Mouse (Mus musculus) thymus, postnatal 14 days (tissue): Measurements from ENCODE around the gene Mrpl23.

Source experiments
- DNase-seq: peaks from one replicate; pipeline ENCODE4 v3.0.0; 2021

The Mrpl23 gene

GRCm38 (mm10) chr7:142532671-142533058 lies at the start of gene Mrpl23:
Gene Mrpl23 (plus strand): TSS chr7:142532686.
- no peak for DNase-seq

- no peak for DNase-seq
These were observed 49.4 kb upstream of the Mrpl23 start for GRCm38 (mm10) chr7:142483136-142483535.

DNA sequence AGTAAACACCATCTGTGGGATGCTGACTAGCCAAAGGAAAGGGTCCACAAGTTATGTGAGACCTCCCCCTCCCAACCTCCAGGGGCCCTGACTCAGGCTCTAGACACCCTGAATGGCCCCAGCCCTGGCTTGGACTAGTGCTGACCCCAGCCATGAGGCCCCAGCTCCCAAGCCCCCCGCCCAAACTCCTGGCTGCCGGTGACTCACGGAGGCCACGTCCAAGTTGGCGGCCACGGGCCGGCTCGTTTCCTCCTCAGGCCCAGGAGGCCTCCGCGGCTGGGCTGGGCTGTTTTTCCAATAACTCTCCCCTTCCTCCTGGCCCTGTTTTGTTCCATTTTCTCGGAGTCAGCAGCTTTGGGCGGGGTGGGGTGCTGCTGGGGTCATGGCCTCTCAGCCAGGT lies 47.7 kb upstream of the Mrpl23 start:
- no peak for DNase-seq

DNA sequence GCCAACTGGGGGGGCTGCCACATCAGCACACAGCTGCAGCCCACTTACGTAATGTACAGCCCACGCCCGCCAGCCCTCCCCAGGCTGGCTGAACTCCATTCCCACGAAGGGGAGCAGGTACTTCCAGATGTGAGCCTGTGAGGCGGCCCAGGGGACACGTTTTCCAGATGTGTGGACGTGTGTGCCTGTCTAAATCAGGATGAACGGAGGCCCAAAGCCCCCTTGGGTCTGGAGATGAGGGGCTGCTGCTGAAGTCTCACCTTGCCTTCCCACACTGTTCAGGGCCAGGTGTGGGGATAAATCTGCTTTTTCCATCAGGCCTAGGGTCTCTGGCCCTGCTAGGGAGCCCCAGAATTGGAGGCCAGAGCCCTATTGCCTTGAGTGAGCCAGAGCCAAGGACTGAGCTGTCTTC lies 45.7 kb upstream of the Mrpl23 start:
- no peak for DNase-seq

- peak; percentile 17 for DNase-seq
These were observed 45.1 kb upstream of the Mrpl23 start for GRCm38 (mm10) chr7:142487341-142487859.

GRCm38 (mm10) chr7:142488053-142488452 lies 44.4 kb upstream of the Mrpl23 start:
- no peak for DNase-seq

GRCm38 (mm10) chr7:142493535-142493934 lies 39.0 kb upstream of the Mrpl23 start:
- DNase-seq = no peak

DNA sequence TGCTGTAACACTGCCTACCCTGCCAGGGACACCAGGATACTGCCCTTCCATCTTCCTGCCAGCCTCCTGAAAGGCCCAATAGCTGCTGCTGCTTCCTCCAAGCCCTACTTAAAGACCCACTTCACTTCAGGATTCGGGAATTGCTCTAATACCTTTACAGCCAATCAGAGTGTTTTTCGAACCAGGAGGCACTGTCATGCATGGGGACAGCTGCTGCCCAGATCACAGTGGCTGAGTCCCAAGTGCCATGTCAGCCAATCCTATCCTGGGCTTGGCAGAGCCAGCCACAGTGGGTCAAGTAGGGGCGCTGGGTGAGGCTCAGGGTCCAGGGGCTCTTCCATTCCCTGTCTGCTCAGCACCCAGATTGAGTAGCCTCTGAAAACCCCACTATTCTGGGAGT lies 36.3 kb upstream of the Mrpl23 start:
- no peak for DNase-seq

GRCm38 (mm10) chr7:142496800-142497199 lies 35.7 kb upstream of the Mrpl23 start:
- DNase-seq = peak; percentile 48

GRCm38 (mm10) chr7:142497775-142498174 lies 34.7 kb upstream of the Mrpl23 start:
- DNase-seq = peak; percentile 34

DNA sequence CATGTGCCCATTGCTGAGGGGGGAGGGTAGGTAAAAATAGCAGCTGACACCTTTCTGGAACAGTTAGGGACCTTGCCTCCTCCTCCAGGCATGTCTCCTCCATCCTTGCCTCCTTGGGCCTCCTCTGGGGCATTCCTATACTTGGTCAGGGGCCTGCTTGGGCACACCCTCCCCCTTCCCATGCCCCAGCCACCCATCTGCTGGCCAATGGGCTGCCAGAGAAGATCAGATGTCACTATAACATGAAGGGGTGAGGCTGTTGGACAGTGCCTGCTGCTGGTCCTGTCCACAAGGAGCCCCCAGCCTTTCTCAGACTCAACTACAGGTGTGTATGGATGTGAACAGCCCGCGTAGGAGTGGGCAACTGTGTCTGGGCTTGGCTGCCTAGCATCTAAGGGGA lies 33.9 kb upstream of the Mrpl23 start, which contains the start of gene Tnnt3:
TSS of gene Tnnt3 (plus strand) at position 262 of the 400 bp plus-strand sequence.
- no peak for DNase-seq

DNA sequence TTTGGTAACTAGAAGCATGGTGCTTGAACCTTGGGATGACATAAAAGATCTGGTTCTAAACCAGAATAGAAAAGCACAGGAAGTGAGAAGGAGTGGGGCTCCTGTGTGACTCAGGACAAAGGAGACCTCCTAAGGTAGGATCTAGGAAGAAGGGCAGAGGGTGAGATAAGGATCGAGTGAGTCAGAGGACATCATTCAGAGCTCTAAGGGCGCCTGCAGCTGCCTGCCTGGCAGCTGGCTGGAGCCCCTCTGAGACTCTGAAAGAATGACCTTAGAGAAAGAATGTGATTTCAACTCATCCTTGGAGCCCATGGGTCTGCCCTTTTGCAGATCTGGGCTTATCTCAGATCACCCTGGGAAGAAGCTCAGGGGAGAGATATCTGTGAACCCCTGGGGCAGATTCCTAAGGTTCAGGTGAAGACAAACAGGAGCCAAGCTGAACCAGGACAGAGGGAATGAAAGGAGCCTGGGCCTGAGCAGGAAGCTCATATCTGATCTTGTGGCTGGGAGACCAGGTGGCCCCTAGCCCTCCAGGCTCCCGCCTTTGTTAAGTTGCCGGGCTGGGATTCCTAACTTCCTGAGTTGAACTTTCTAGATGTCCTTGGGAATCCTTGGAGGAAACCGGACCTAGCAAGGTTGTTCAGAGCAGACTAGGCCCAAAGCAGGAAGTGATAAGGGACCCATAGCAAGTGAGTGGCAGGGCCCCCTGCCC lies 33.3 kb upstream of the Mrpl23 start:
- DNase-seq = no peak

- no peak for DNase-seq
These were observed 32.5 kb upstream of the Mrpl23 start for GRCm38 (mm10) chr7:142500032-142500431.

GRCm38 (mm10) chr7:142503206-142503605 lies 29.3 kb upstream of the Mrpl23 start:
- DNase-seq = no peak

GRCm38 (mm10) chr7:142505942-142506341 lies 26.5 kb upstream of the Mrpl23 start:
- no peak for DNase-seq

GRCm38 (mm10) chr7:142506501-142506900 lies 26.0 kb upstream of the Mrpl23 start:
- DNase-seq = no peak

GRCm38 (mm10) chr7:142507453-142507852 lies 25.0 kb upstream of the Mrpl23 start:
- DNase-seq = no peak

DNA sequence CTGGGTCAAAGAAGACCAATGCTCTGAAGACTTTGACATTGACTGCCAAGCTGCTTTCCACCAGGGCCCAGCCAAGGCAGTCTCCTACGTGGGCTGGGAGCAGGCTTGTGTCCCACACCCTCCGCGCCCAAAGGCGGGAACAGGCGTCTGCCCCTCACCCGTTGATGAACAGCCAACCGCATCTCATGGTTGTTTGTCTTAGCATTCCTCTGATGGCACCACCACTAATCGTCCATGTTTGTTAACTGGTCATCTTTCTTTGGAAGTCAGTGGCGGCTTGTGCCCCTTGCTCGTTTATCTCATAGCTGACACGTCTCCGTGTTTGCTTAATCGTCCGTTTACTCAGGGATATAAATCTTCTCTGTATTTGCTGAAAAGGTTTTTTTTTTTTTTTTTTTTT lies 23.0 kb upstream of the Mrpl23 start:
- DNase-seq = no peak

GRCm38 (mm10) chr7:142510021-142510777 lies 22.3 kb upstream of the Mrpl23 start:
- DNase-seq = no peak

DNA sequence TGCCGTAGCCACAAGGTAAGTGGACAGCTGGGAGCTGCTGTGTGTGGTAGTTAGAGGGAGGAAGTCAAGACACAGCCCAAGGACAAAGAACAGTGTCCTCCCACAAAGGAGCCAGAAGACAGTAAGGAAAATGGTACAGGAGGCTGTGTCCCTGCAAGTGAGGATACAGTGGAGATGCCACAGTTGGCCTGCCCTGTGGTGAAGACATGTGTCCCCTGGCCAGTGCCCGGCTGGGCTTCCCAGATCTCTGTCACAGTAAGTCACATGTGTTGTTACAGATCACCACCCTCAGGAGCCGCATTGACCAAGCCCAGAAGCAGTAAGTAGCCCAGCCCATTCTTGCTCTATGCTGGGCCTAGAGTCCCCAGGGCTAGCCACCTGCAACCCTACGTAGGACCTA lies 18.4 kb upstream of the Mrpl23 start:
- DNase-seq = no peak

- no peak for DNase-seq
These were observed 16.1 kb upstream of the Mrpl23 start for GRCm38 (mm10) chr7:142516221-142516978.

DNA sequence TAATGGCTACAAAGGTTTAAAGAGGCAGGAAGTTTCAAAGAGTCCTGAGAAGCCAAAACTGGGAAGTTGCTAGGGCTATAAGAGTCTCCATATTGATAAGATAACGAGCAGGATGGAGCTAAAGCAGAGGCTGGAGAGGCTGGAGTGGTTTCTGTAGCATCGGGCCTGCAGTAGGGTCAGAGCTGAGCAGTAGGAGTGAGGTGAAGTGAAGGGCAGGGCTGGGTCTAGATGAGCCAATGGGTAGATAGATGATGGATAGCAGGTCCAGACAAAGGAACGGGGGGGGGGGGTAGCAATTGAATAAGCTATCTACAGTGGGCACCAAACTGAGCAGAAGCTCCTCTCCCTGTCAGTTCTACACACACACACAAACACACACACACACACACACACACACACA lies 15.0 kb upstream of the Mrpl23 start:
- DNase-seq = no peak

GRCm38 (mm10) chr7:142520331-142520730 lies 12.2 kb upstream of the Mrpl23 start:
- no peak for DNase-seq
